Mouse (Mus musculus) myocyte (in vitro differentiated cells): Measurements from ENCODE around the gene Mrpl37. TPM values are rescaled to one million over a fixed set of nuclear protein-coding genes. Genes with fewer than 3 reads are reported as not detected.
A peak's percentile ranks its signal among the peaks of the same experiment; 100 is the strongest.

Experiments used
- H3K27me3 ChIP-seq: one replicate; pipeline ENCODE4 v1.6.1; 2011; ENCODE audit not compliant: control insufficient read depth, insufficient read depth, insufficient read length
- H3K36me3 ChIP-seq: one replicate; pipeline ENCODE4 v1.6.1; 2011; ENCODE audit not compliant: control insufficient read depth, insufficient read depth
- H3K4me2 ChIP-seq: one replicate; pipeline ENCODE4 v1.6.1; 2011; ENCODE audit warnings: low read depth, control low read depth
- H3K4me3 ChIP-seq: one replicate; pipeline ENCODE4 v1.5.1; 2011; ENCODE audit warnings: mild to moderate bottlenecking, control low read depth, moderate library complexity
- H3K79me2 ChIP-seq: one replicate; pipeline ENCODE4 v1.6.1; 2011; ENCODE audit not compliant: control insufficient read depth, insufficient read depth
- H3ac ChIP-seq: one replicate; pipeline ENCODE4 v1.6.1; 2011; ENCODE audit not compliant: control insufficient read depth, insufficient read length
- CEBPB ChIP-seq: IDR thresholded peaks from 2 replicates; pipeline ENCODE4 v1.6.1; 2011; ENCODE audit warnings: mild to moderate bottlenecking, moderate library complexity; ENCODE audit not compliant: poor library complexity, insufficient read depth, severe bottlenecking
- E2F4 ChIP-seq: IDR thresholded peaks from one replicate; pipeline ENCODE4 v1.6.1; 2011; ENCODE audit warnings: mild to moderate bottlenecking, control low read depth, moderate library complexity; ENCODE audit not compliant: insufficient read depth
- MAX ChIP-seq: IDR thresholded peaks from one replicate; pipeline ENCODE4 v1.6.1; 2011; ENCODE audit warnings: low read depth, mild to moderate bottlenecking, control low read depth
- MYOD1 ChIP-seq, 3 experiments: IDR thresholded peaks; one replicate each; pipeline ENCODE4 v1.6.1; 2011; ENCODE audit warnings: control low read depth in 2 of 3, low read depth in 2 of 3, mild to moderate bottlenecking in 2 of 3, moderate library complexity in 1 of 3; ENCODE audit not compliant: insufficient read length in 2 of 3, control insufficient read depth in 1 of 3
- MYOG ChIP-seq, 3 experiments: IDR thresholded peaks; one replicate each; pipeline ENCODE4 v1.6.1; 2011; ENCODE audit warnings: control low read depth in 2 of 3, low read depth in 2 of 3, mild to moderate bottlenecking in 2 of 3; ENCODE audit not compliant: insufficient read length in 2 of 3, control insufficient read depth in 1 of 3, insufficient read depth in 1 of 3
- POLR2A ChIP-seq: IDR thresholded peaks from one replicate; pipeline ENCODE4 v1.6.1; 2011; ENCODE audit warnings: low read depth, mild to moderate bottlenecking, control low read depth, moderate library complexity; ENCODE audit not compliant: insufficient read length
- POLR2AphosphoS2 ChIP-seq: IDR thresholded peaks from one replicate; pipeline ENCODE4 v1.6.1; 2011; ENCODE audit warnings: low read depth, control low read depth; ENCODE audit not compliant: insufficient read length
- REST ChIP-seq: IDR thresholded peaks from one replicate; pipeline ENCODE4 v1.6.1; 2011; ENCODE audit warnings: mild to moderate bottlenecking, control low read depth, moderate library complexity; ENCODE audit not compliant: insufficient read depth, insufficient read length
- SRF ChIP-seq: IDR thresholded peaks from one replicate; pipeline ENCODE4 v1.6.1; 2011; ENCODE audit warnings: low read depth; ENCODE audit not compliant: control insufficient read depth, insufficient read length
- TCF12 ChIP-seq: IDR thresholded peaks from one replicate; pipeline ENCODE4 v1.6.1; 2011; ENCODE audit warnings: mild to moderate bottlenecking, control low read depth; ENCODE audit not compliant: poor library complexity, insufficient read depth, severe bottlenecking
- TCF3 ChIP-seq: IDR thresholded peaks from one replicate; pipeline ENCODE4 v1.6.1; 2011; ENCODE audit warnings: low read depth, control low read depth; ENCODE audit not compliant: insufficient read length
- USF1 ChIP-seq: IDR thresholded peaks from one replicate; pipeline ENCODE4 v1.6.1; 2011; ENCODE audit warnings: low read depth, mild to moderate bottlenecking, control low read depth, moderate library complexity
- polyA plus RNA-seq: library from polyadenylated mRNA; unstranded; fragments of >200 nt; fragmentation: generic; extraction: Trizol; gene quantifications from one replicate; pipeline ENCODE4 v1.2.1, GENCODE M21; 2012; ENCODE audit warnings: missing spikeins

The Mrpl37 gene
- polyA plus RNA-seq, 1 experiment = 87.5 TPM

- Histone ChIP-seq H3K36me3 (no peaks in the 10 kb centered on the region), H3ac (no peak overlapping the region), H3K79me2 (peaks cover 33% of the 10 kb centered on the region), H3K27me3 (no peaks in the 10 kb centered on the region), H3K4me3 (no peak overlapping the region), H3K4me2 (peak overlapping the region; percentile 38)
- TF ChIP-seq MYOD1 (IDR thresholded peaks at IDR 0.05; ENCODE audit: control insufficient read depth in 1 of 3, insufficient read length in 2 of 3, low read depth in 2 of 3) (peak; percentile 63 to 94 (median 81)), MYOG (IDR thresholded peaks at IDR 0.05; ENCODE audit: control insufficient read depth in 1 of 3, insufficient read depth in 1 of 3, insufficient read length in 2 of 3, low read depth in 2 of 3) (peak in 1 of 3 experiments; percentile 26), TCF3 (peak; percentile 39), POLR2AphosphoS2 (no peak)
These were observed 48.1 kb downstream of the Mrpl37 start for GRCm38 (mm10) chr4:107018521-107018920.

- Histone ChIP-seq H3K79me2 (peaks cover 39% of the 10 kb centered on the region), H3K4me2 (no peak overlapping the region), H3K36me3 (no peaks in the 10 kb centered on the region), H3K4me3 (no peak overlapping the region), H3ac (no peak overlapping the region), H3K27me3 (no peaks in the 10 kb centered on the region)
- no peak for TF ChIP-seq MAX
- no peak for TF ChIP-seq MYOG (IDR thresholded peaks at IDR 0.05; ENCODE audit: control insufficient read depth in 1 of 3, insufficient read depth in 1 of 3, insufficient read length in 2 of 3, low read depth in 2 of 3)
- TF ChIP-seq TCF12 = no peak
- no peak for TF ChIP-seq REST
- no peak for TF ChIP-seq CEBPB
- no peak for TF ChIP-seq E2F4
- TF ChIP-seq SRF = no peak
- no peak for TF ChIP-seq USF1
- no peak for TF ChIP-seq MYOD1 (IDR thresholded peaks at IDR 0.05; ENCODE audit: control insufficient read depth in 1 of 3, insufficient read length in 2 of 3, low read depth in 2 of 3)
- no peak for TF ChIP-seq TCF3
- TF ChIP-seq POLR2AphosphoS2 = no peak
- TF ChIP-seq POLR2A = no peak
These were observed 49.4 kb downstream of the Mrpl37 start for GRCm38 (mm10) chr4:107017257-107017656.

DNA sequence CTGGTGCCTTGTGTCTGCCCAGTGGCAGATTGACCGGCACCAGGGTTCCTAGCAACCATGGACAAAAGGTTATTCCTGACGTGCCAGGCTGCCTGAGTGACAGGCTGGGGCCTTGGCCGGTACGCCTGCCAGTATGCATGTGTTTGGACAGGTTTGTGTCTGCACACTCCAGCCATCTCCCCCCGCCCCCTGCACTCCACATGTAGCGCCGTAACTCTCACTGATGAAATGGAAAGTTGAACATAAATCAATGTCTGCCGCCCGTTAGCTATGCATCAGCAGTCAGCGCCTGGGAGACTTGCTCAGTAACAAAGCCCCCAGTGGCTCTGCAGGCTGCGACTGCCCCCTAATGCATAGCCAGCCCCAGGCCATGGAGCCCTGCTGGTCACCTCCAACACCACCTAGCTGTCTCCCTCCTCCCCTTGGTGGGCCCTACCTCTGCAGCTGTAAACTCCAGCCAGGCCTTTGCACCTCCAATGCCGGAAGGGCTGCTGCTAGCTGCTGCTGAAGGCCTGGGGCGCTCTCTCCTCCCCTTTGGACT, 50.6 kb downstream of the Mrpl37 start:
- Histone ChIP-seq H3K4me3 (no peak overlapping the region), H3K4me2 (peak overlapping the region; percentile 27), H3K79me2 (peaks cover 33% of the 10 kb centered on the region), H3ac (no peak overlapping the region), H3K36me3 (no peaks in the 10 kb centered on the region), H3K27me3 (no peaks in the 10 kb centered on the region)
- no peak for TF ChIP-seq POLR2A
- no peak for TF ChIP-seq MYOD1 (IDR thresholded peaks at IDR 0.05; ENCODE audit: control insufficient read depth in 1 of 3, insufficient read length in 2 of 3, low read depth in 2 of 3)
- no peak for TF ChIP-seq POLR2AphosphoS2
- TF ChIP-seq REST = no peak
- TF ChIP-seq USF1 = no peak
- no peak for TF ChIP-seq MAX
- no peak for TF ChIP-seq TCF12
- TF ChIP-seq E2F4 = no peak
- no peak for TF ChIP-seq SRF
- no peak for TF ChIP-seq CEBPB
- no peak for TF ChIP-seq MYOG (IDR thresholded peaks at IDR 0.05; ENCODE audit: control insufficient read depth in 1 of 3, insufficient read depth in 1 of 3, insufficient read length in 2 of 3, low read depth in 2 of 3)
- TF ChIP-seq TCF3 = no peak

DNA sequence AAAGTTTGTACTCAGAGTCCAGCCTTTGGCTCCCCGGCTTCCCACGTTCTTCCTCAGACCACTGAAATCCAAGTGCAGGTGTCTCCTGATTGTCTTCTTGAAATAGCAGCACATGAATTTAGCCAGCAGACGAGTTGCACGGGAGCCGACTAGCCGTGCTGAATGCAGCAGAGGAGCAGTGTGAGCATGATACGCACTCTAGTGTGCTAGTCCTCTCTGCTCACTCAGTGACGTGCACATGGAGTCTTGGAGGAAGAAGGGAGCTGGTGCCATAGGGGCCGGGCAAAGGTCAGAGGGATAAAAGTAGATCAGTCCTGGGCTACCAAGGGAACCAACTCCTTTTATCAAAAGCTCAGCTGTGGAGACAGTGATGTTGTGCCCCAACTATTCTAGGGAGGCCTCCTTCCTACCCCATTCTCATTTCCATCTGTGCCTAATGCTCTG, 52.8 kb downstream of the Mrpl37 start:
- no peak overlapping the region for H3ac ChIP-seq
- H3K4me2 ChIP-seq = peak overlapping the region; percentile 12
- no peak overlapping the region for H3K4me3 ChIP-seq
- no peaks in the 10 kb centered on the region for H3K27me3 ChIP-seq
- H3K79me2 ChIP-seq = peaks cover 27% of the 10 kb centered on the region
- H3K36me3 ChIP-seq = peaks cover 3% of the 10 kb centered on the region
- TF ChIP-seq POLR2AphosphoS2 = no peak
- TF ChIP-seq TCF3 = no peak
- TF ChIP-seq REST = no peak
- TF ChIP-seq TCF12 = no peak
- no peak for TF ChIP-seq USF1
- no peak for TF ChIP-seq E2F4
- TF ChIP-seq CEBPB = no peak
- TF ChIP-seq POLR2A = no peak
- no peak for TF ChIP-seq MYOD1 (IDR thresholded peaks at IDR 0.05; ENCODE audit: control insufficient read depth in 1 of 3, insufficient read length in 2 of 3, low read depth in 2 of 3)
- TF ChIP-seq SRF = no peak
- TF ChIP-seq MAX = no peak
- no peak for TF ChIP-seq MYOG (IDR thresholded peaks at IDR 0.05; ENCODE audit: control insufficient read depth in 1 of 3, insufficient read depth in 1 of 3, insufficient read length in 2 of 3, low read depth in 2 of 3)
